Mouse (Mus musculus): Measurements from ENCODE around the gene Gm13278.
"Not testable (repeated sequence)": the region's sequence is repeated elsewhere in the genome, so short reads cannot be mapped to it uniquely, and the experiment has no call there.

- TF ChIP-seq CTCF, EP300 (IDR thresholded peaks at IDR 0.05; ENCODE audit: low read depth): not testable (repeated sequence)
Observed at GRCm38 (mm10) chr4:88782335-88782734, 9.0 kb upstream of the Gm13278 start.
